ENCODE assay signal across 8 mouse cellular contexts in the genomic region with DNA sequence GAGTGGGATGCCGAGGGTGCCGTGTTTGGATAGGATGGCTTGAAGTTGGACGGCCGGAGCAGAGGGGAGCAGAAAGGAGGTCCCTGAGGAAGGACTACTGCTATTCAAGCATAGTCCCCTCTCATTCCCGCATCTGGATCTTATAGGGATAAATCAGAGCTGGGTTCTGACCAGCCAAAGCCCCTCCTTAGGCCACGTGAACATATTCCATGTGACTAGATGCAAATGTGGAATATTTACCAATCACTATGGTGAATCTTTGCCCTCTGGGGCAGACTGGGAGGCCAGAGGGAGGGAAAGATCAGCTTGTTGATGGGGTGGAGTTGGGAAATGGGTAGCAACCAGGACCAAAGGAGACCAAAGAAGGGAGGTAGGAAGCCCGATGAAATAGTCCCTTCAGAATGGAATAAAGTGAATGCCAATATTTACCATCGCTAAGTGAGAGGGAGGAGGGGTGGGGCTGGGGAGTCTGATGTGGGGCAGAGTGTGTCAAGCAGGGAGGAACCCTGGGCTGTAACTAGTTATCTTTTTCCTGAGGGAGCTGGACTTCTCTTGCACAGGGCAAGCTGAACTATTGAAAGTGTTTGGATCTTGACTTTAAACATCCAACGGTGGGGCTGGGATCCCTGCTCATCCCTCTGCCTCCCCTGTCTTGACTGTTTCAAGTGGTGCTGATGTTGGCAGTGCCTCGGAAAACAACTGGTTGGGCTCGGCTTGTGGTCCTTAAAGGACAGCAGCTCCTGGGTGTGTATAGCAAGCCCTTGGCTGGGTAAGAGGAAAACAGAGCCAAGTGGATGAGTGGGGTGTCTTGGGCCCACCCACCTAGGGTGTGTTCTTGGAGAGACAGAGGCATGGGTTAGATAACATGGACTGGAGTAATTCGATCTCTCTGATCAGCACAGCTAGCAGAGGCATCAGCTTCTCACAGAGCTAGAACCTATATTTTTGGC. TPM values are rescaled to one million over a fixed set of nuclear protein-coding genes. Genes with fewer than 3 reads are reported as not detected.
DNase-seq lines count a peak whose midpoint lies in the region; TF ChIP-seq lines count a peak whose summit lies in the region.
"Had no signal": no experiment of that assay in that cellular context is flagged by ENCODE, and none has a peak within 500 bp of the region (broad histone marks: within the 10 kb centered on the region; RNA-seq: fewer than 3 reads in every experiment).

No protein-coding gene starts in this region.

- H3K36me3 ChIP-seq in limb, embryonic 10.5 days, result no peaks in the 10 kb centered on the region
- H3K36me3 ChIP-seq in small intestine, adult 2 months (ENCODE audit: control insufficient read depth, insufficient read depth, low read length), result no peaks in the 10 kb centered on the region

- H3K4me1 ChIP-seq in limb, embryonic 10.5 days, result peaks cover 25% of the 10 kb centered on the region
- H3K4me1 ChIP-seq in small intestine, adult 2 months (ENCODE audit: control insufficient read depth, insufficient read depth, insufficient read length, low read length), result peaks cover 7% of the 10 kb centered on the region; the same call in 1 of the 2 replicates

- H3K27me3 ChIP-seq in limb, embryonic 10.5 days (ENCODE audit: low read depth, poor library complexity, severe bottlenecking), result no peaks in the 10 kb centered on the region
- H3K27me3 ChIP-seq in small intestine, adult 2 months (ENCODE audit: control insufficient read depth, insufficient read depth, low read length), result no peaks in the 10 kb centered on the region

- no peak for TF ChIP-seq POLR2A in small intestine, adult 2 months (IDR thresholded peaks at IDR 0.05; ENCODE audit: low read depth, low read length)

- H3K27ac ChIP-seq in limb, embryonic 10.5 days, result peak overlapping the region; percentile 80
- peak overlapping the region; percentile 57 for H3K27ac ChIP-seq in small intestine, adult 2 months (ENCODE audit: insufficient read depth, low read depth, low read length)

- 41% methylated on average over 12 of the region's 12 CpGs for WGBS in limb, embryonic 10.5 days
- 34% methylated on average over 12 of the region's 12 CpGs for WGBS in small intestine, adult 2 months

- TF ChIP-seq CTCF in small intestine, adult 2 months (IDR thresholded peaks at IDR 0.05; ENCODE audit: extremely low read depth, insufficient read length, insufficient replicate concordance, low read depth, low read length), result no peak

- H3K9me3 ChIP-seq in limb, embryonic 10.5 days (replicated peaks), result no peaks in the 10 kb centered on the region

- peak; percentile 80 for DNase-seq in ovary, adult 18-20 months (ENCODE audit: low spot score)
- no peak for DNase-seq in ovary, postnatal 10 days (ENCODE audit: low spot score)
- DNase-seq in gastrocnemius, adult 18-20 months (ENCODE audit: low spot score), result peak; percentile 58
- peak; percentile 52 for DNase-seq in limb, embryonic 10.5 days (ENCODE audit: low spot score)
- no peak for DNase-seq in retina, postnatal 1 day
- no peak for DNase-seq in cerebellum, adult 9-11 months

- peak overlapping the region; percentile 22 for H3K4me3 ChIP-seq in limb, embryonic 10.5 days
- H3K4me3 ChIP-seq in small intestine, adult 2 months (ENCODE audit: low read depth, low read length), result no peak overlapping the region

RNA-seq across cellular contexts. Expression of a gene that starts 17.9 kb away (rescaled TPM):
- 1 to 10 TPM in 1 of 2 experiments, under 1 TPM in 1; 0.71 to 1.3 TPM for total RNA-seq in gastrocnemius, adult 18-20 months (2021)
- 2.6 and 2.7 TPM in 2 replicates for polyA plus RNA-seq in limb, embryonic 10.5 days (2016; fragmentation: Nextera tagmentation; extraction: Ambion mirVana)
- polyA plus RNA-seq in small intestine, adult 2 months (2012; rRNA removed), result 5.3 and 7.2 TPM in 2 replicates

RNA-seq across cellular contexts. Expression of a gene that starts 59.8 kb away (rescaled TPM):
- not detected for total RNA-seq in gastrocnemius, adult 18-20 months (2021)
- polyA plus RNA-seq in limb, embryonic 10.5 days (2016; fragmentation: Nextera tagmentation; extraction: Ambion mirVana), result not detected in 2 replicates
- polyA plus RNA-seq in small intestine, adult 2 months (2012; rRNA removed), result not detected in 2 replicates
- total RNA-seq: common myeloid progenitor, adult 5-6 weeks had no signal

Comparison
In these comparisons a context has a peak if more than half of its experiments do, and no peak if none do; other contexts are left out.
1. DNase-seq: peak in ovary, adult 18-20 months (single experiment), gastrocnemius, adult 18-20 months (single experiment) and limb, embryonic 10.5 days (single experiment); none in ovary, postnatal 10 days (single experiment), retina, postnatal 1 day (single experiment) and cerebellum, adult 9-11 months (single experiment).